In genomic region chr12:80229010-80229800, GRCm38 (mm10) we compare ENCODE assay signal across 8 mouse cellular contexts. TPM values are rescaled to one million over a fixed set of nuclear protein-coding genes. Genes with fewer than 3 reads are reported as not detected.
DNase-seq lines count a peak whose midpoint lies in the region; ATAC-seq and TF ChIP-seq lines count a peak whose summit lies in the region.

No protein-coding gene starts in this region.

- H3K9ac ChIP-seq in kidney, embryonic 14.5 days (ENCODE audit: low read depth, low read length) = no peak overlapping the region
- no peak overlapping the region for H3K9ac ChIP-seq in hindbrain, embryonic 15.5 days
- H3K9ac ChIP-seq in midbrain, embryonic 13.5 days (replicated peaks) = no peak overlapping the region

- ATAC-seq in kidney, embryonic 14.5 days (ENCODE audit: low FRiP score, low TSS enrichment) = no peak
- ATAC-seq in hindbrain, embryonic 15.5 days (ENCODE audit: low FRiP score, low read depth) = no peak
- no peak for ATAC-seq in midbrain, embryonic 13.5 days

- H3K4me3 ChIP-seq in kidney, embryonic 14.5 days (ENCODE audit: low read length) = no peak overlapping the region
- H3K4me3 ChIP-seq in bone marrow, adult 2 months (replicated peaks; ENCODE audit: control insufficient read depth, low read depth, low read length) = no peak overlapping the region
- H3K4me3 ChIP-seq in hindbrain, embryonic 15.5 days = no peak overlapping the region
- H3K4me3 ChIP-seq in midbrain, embryonic 13.5 days (replicated peaks) = no peak overlapping the region

- peak overlapping the region; percentile 93 for H3K27ac ChIP-seq in kidney, embryonic 14.5 days (ENCODE audit: low read depth, low read length)
- peak overlapping the region; percentile 71 for H3K27ac ChIP-seq in bone marrow, adult 2 months (ENCODE audit: control insufficient read depth, insufficient read depth, low read depth, low read length, poor library complexity)
- H3K27ac ChIP-seq in hindbrain, embryonic 15.5 days (replicated peaks) = peak overlapping the region; percentile 47; the same call in 1 of the 2 replicates
- peak overlapping the region; percentile 48; the same call in 1 of the 2 replicates for H3K27ac ChIP-seq in midbrain, embryonic 13.5 days

- no peak for TF ChIP-seq POLR2A in bone marrow, adult 2 months (IDR thresholded peaks at IDR 0.05; ENCODE audit: borderline replicate concordance, control insufficient read depth, low read depth, low read length)

- no peak for DNase-seq in kidney, adult 18-20 months
- DNase-seq in ovary, postnatal 10 days (ENCODE audit: low spot score) = no peak
- DNase-seq in urinary bladder, postnatal 10 days (ENCODE audit: low spot score) = no peak
- no peak for DNase-seq in adrenal gland, postnatal 14 days

- WGBS in kidney, embryonic 14.5 days = 36% methylated on average over 5 of the region's 5 CpGs
- 14% methylated on average over 5 of the region's 5 CpGs for WGBS in bone marrow, adult 2 months
- WGBS in hindbrain, embryonic 15.5 days = 58% methylated on average over 5 of the region's 5 CpGs
- 65% methylated on average over 5 of the region's 5 CpGs for whole genome bisulfite sequencing in midbrain, embryonic 13.5 days

- H3K4me1 ChIP-seq in kidney, embryonic 14.5 days (ENCODE audit: control insufficient read depth, insufficient read depth, low read length) = peaks cover 59% of the 10 kb centered on the region
- H3K4me1 ChIP-seq in bone marrow, adult 2 months (ENCODE audit: control insufficient read depth, insufficient read depth, low read length) = peaks cover 8% of the 10 kb centered on the region
- H3K4me1 ChIP-seq in hindbrain, embryonic 15.5 days (replicated peaks) = peaks cover 43% of the 10 kb centered on the region
- peaks cover 44% of the 10 kb centered on the region for H3K4me1 ChIP-seq in midbrain, embryonic 13.5 days (replicated peaks)

- no peak for TF ChIP-seq CTCF in bone marrow, adult 2 months (IDR thresholded peaks at IDR 0.05; ENCODE audit: control insufficient read depth, insufficient read depth, low read length)

- H3K27me3 ChIP-seq in kidney, embryonic 14.5 days (ENCODE audit: control insufficient read depth, insufficient read depth, low read length) = no peaks in the 10 kb centered on the region
- H3K27me3 ChIP-seq in hindbrain, embryonic 15.5 days = no peaks in the 10 kb centered on the region
- no peaks in the 10 kb centered on the region for H3K27me3 ChIP-seq in midbrain, embryonic 13.5 days

- H3K4me2 ChIP-seq in kidney, embryonic 14.5 days (replicated peaks; ENCODE audit: low read depth, low read length) = no peak overlapping the region; the same call in 1 of the 2 replicates
- no peak overlapping the region for H3K4me2 ChIP-seq in hindbrain, embryonic 15.5 days
- H3K4me2 ChIP-seq in midbrain, embryonic 13.5 days (replicated peaks) = no peak overlapping the region

- H3K9me3 ChIP-seq in kidney, embryonic 14.5 days (ENCODE audit: control insufficient read depth, low read length) = no peaks in the 10 kb centered on the region
- H3K9me3 ChIP-seq in hindbrain, embryonic 15.5 days = no peaks in the 10 kb centered on the region
- 0 out of 2 replicates have a peak, but pooled peaks cover 5% of the 10 kb centered on the region for H3K9me3 ChIP-seq in midbrain, embryonic 13.5 days

- H3K36me3 ChIP-seq in kidney, embryonic 14.5 days (ENCODE audit: control insufficient read depth, insufficient read depth, low read length) = no peaks in the 10 kb centered on the region
- no peaks in the 10 kb centered on the region for H3K36me3 ChIP-seq in hindbrain, embryonic 15.5 days
- H3K36me3 ChIP-seq in midbrain, embryonic 13.5 days = no peaks in the 10 kb centered on the region

RNA-seq across cellular contexts. Expression of gene Actn1, which starts 31.0 kb away (rescaled TPM):
- 38.3 and 52.6 TPM in 2 replicates for polyA plus RNA-seq in kidney, embryonic 14.5 days (2014; fragmentation: Nextera tagmentation; extraction: Ambion mirVana)
- polyA plus RNA-seq in bone marrow, adult 2 months (2011; ENCODE audit: insufficient read depth, insufficient read length, low replicate concordance, missing spikeins) = 29.7 and 70.6 TPM in 2 replicates
- polyA plus RNA-seq in hindbrain, embryonic 15.5 days (2015; fragmentation: Nextera tagmentation; extraction: Ambion mirVana) = 8.1 and 9.7 TPM in 2 replicates
- polyA plus RNA-seq in midbrain, embryonic 13.5 days (2015; fragmentation: Nextera tagmentation; extraction: Ambion mirVana) = 5.5 and 7.3 TPM in 2 replicates
- total RNA-seq in adrenal gland, postnatal 14 days (2021) = 35.8 and 54.6 TPM in 2 replicates
